Mouse (Mus musculus): ENCODE results near the gene Trip13. TPM values are rescaled to one million over a fixed set of nuclear protein-coding genes. Genes with fewer than 3 reads are reported as not detected.

The Trip13 gene
- polyA plus RNA-seq, 1 experiment from 2014 or later, result 11.5 TPM

- 68% methylated on average over 5 of the region's 5 CpGs for WGBS
- H3K36me3 ChIP-seq (ENCODE audit: control insufficient read depth, insufficient read depth, low read length), result no peaks in the 10 kb centered on the region
- no peaks in the 10 kb centered on the region for H3K9me3 ChIP-seq (ENCODE audit: control insufficient read depth, low read length)
- no peak overlapping the region for H3K9ac ChIP-seq (ENCODE audit: low read depth, low read length)
- H3K4me1 ChIP-seq (ENCODE audit: control insufficient read depth, insufficient read depth, low read depth, low read length), result no peaks in the 10 kb centered on the region
- peak; percentile 45; the same call in 1 of the 2 replicates for ATAC-seq
- H3K4me3 ChIP-seq (ENCODE audit: low read length), result no peak overlapping the region
- no peak overlapping the region for H3K4me2 ChIP-seq (ENCODE audit: low read length)
- no peaks in the 10 kb centered on the region for H3K27me3 ChIP-seq (replicated peaks; ENCODE audit: control insufficient read depth, insufficient read depth, low read length)
- H3K27ac ChIP-seq (ENCODE audit: low read depth, low read length), result no peak overlapping the region
Observed at GRCm38 (mm10) chr13:73907136-73907535, 30.4 kb downstream of the Trip13 start.

GRCm38 (mm10) chr13:73897561-73897960, 40.0 kb downstream of the Trip13 start:
- Histone ChIP-seq H3K4me3 (ENCODE audit: low read length) (no peak overlapping the region), H3K9ac (ENCODE audit: low read depth, low read length) (no peak overlapping the region), H3K27ac (ENCODE audit: low read depth, low read length) (no peak overlapping the region), H3K27me3 (replicated peaks; ENCODE audit: control insufficient read depth, insufficient read depth, low read length) (no peaks in the 10 kb centered on the region), H3K9me3 (ENCODE audit: control insufficient read depth, low read length) (no peaks in the 10 kb centered on the region), H3K4me2 (ENCODE audit: low read length) (no peak overlapping the region), H3K4me1 (ENCODE audit: control insufficient read depth, insufficient read depth, low read depth, low read length) (no peaks in the 10 kb centered on the region), H3K36me3 (ENCODE audit: control insufficient read depth, insufficient read depth, low read length) (no peaks in the 10 kb centered on the region)
- no peak for ATAC-seq
- WGBS, result 89% methylated on average over 3 of the region's 3 CpGs

- Histone ChIP-seq H3K36me3 (ENCODE audit: control insufficient read depth, insufficient read depth, low read length) (no peaks in the 10 kb centered on the region), H3K27ac (ENCODE audit: low read depth, low read length) (no peak overlapping the region), H3K9ac (ENCODE audit: low read depth, low read length) (no peak overlapping the region), H3K4me1 (ENCODE audit: control insufficient read depth, insufficient read depth, low read depth, low read length) (no peaks in the 10 kb centered on the region), H3K4me3 (ENCODE audit: low read length) (no peak overlapping the region), H3K27me3 (replicated peaks; ENCODE audit: control insufficient read depth, insufficient read depth, low read length) (no peaks in the 10 kb centered on the region), H3K4me2 (ENCODE audit: low read length) (no peak overlapping the region), H3K9me3 (ENCODE audit: control insufficient read depth, low read length) (no peaks in the 10 kb centered on the region)
- WGBS, result 64% methylated on average over 6 of the region's 6 CpGs
- ATAC-seq, result no peak
Observed at GRCm38 (mm10) chr13:73892493-73893178, 44.9 kb downstream of the Trip13 start.

GRCm38 (mm10) chr13:73887415-73887874, 50.1 kb downstream of the Trip13 start:
- H3K27ac ChIP-seq (ENCODE audit: low read depth, low read length), result no peak overlapping the region
- H3K9me3 ChIP-seq (ENCODE audit: control insufficient read depth, low read length), result no peaks in the 10 kb centered on the region
- no peaks in the 10 kb centered on the region for H3K4me1 ChIP-seq (ENCODE audit: control insufficient read depth, insufficient read depth, low read depth, low read length)
- H3K4me2 ChIP-seq (ENCODE audit: low read length), result no peak overlapping the region
- WGBS, result 57% methylated on average over 4 of the region's 4 CpGs
- no peak overlapping the region for H3K4me3 ChIP-seq (ENCODE audit: low read length)
- H3K9ac ChIP-seq (ENCODE audit: low read depth, low read length), result no peak overlapping the region
- H3K27me3 ChIP-seq (replicated peaks; ENCODE audit: control insufficient read depth, insufficient read depth, low read length), result no peaks in the 10 kb centered on the region
- no peak; the same call in 1 of the 2 replicates for ATAC-seq
- no peaks in the 10 kb centered on the region for H3K36me3 ChIP-seq (ENCODE audit: control insufficient read depth, insufficient read depth, low read length)

DNA sequence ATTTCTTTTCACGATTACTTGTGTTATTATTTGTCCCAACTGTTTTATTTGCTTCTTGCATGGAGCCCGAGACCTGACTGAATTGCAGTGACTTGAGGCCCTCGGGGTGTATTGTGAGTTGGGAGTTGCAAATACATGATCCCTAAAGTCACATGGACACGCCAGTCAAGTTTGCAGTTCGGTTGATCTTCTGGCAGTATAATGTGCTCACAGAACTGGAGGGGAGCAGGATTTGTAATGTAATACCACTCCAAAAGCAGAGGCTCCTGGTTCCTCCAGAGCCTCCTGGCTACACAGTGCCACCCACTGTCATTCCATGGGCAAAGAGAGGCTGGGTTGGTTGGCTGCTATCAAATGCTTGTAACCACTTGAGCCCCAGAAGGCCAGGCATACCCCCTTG, 51.0 kb downstream of the Trip13 start:
- Histone ChIP-seq H3K4me1 (ENCODE audit: control insufficient read depth, insufficient read depth, low read depth, low read length) (no peaks in the 10 kb centered on the region), H3K4me2 (ENCODE audit: low read length) (no peak overlapping the region), H3K9me3 (ENCODE audit: control insufficient read depth, low read length) (no peaks in the 10 kb centered on the region), H3K4me3 (ENCODE audit: low read length) (no peak overlapping the region), H3K27me3 (replicated peaks; ENCODE audit: control insufficient read depth, insufficient read depth, low read length) (no peaks in the 10 kb centered on the region), H3K36me3 (ENCODE audit: control insufficient read depth, insufficient read depth, low read length) (no peaks in the 10 kb centered on the region), H3K27ac (ENCODE audit: low read depth, low read length) (no peak overlapping the region), H3K9ac (ENCODE audit: low read depth, low read length) (no peak overlapping the region)
- WGBS, result 81% methylated on average over 5 of the region's 5 CpGs
- ATAC-seq, result no peak

- WGBS, result 70% methylated on average over 4 of the region's 4 CpGs
- Histone ChIP-seq H3K4me1 (ENCODE audit: control insufficient read depth, insufficient read depth, low read depth, low read length) (no peaks in the 10 kb centered on the region), H3K4me3 (ENCODE audit: low read length) (no peak overlapping the region), H3K27me3 (replicated peaks; ENCODE audit: control insufficient read depth, insufficient read depth, low read length) (no peaks in the 10 kb centered on the region), H3K4me2 (ENCODE audit: low read length) (no peak overlapping the region), H3K9me3 (ENCODE audit: control insufficient read depth, low read length) (no peaks in the 10 kb centered on the region), H3K9ac (ENCODE audit: low read depth, low read length) (no peak overlapping the region), H3K27ac (ENCODE audit: low read depth, low read length) (no peak overlapping the region), H3K36me3 (ENCODE audit: control insufficient read depth, insufficient read depth, low read length) (no peaks in the 10 kb centered on the region)
- ATAC-seq, result no peak
Observed at GRCm38 (mm10) chr13:73886066-73886465, 51.5 kb downstream of the Trip13 start.

DNA sequence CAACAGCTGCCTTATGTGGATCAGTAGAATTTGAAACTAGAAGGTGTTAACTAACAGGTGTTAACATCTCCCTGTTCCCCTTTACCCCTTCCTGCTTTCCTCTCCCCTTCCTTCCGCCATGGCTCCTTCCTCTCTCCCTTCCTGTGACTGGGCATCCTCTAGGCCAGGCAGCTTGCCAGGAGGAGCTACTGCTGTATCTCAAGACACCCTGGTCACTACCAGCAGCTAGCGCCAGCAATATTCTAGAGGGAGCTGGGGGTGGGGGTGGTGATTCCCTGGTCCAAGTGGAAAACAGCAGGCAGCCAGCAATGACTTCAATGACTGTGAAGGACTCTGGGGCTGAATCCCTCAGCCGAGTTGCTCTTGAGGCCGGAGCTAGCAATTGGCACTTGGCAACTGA, 51.9 kb downstream of the Trip13 start:
- Histone ChIP-seq H3K4me3 (ENCODE audit: low read length) (no peak overlapping the region), H3K36me3 (ENCODE audit: control insufficient read depth, insufficient read depth, low read length) (no peaks in the 10 kb centered on the region), H3K9ac (ENCODE audit: low read depth, low read length) (no peak overlapping the region), H3K4me2 (ENCODE audit: low read length) (no peak overlapping the region), H3K4me1 (ENCODE audit: control insufficient read depth, insufficient read depth, low read depth, low read length) (no peaks in the 10 kb centered on the region), H3K27me3 (replicated peaks; ENCODE audit: control insufficient read depth, insufficient read depth, low read length) (no peaks in the 10 kb centered on the region), H3K9me3 (ENCODE audit: control insufficient read depth, low read length) (no peaks in the 10 kb centered on the region), H3K27ac (ENCODE audit: low read depth, low read length) (no peak overlapping the region)
- no peak for ATAC-seq
- 64% methylated on average over 4 of the region's 4 CpGs for WGBS

DNA sequence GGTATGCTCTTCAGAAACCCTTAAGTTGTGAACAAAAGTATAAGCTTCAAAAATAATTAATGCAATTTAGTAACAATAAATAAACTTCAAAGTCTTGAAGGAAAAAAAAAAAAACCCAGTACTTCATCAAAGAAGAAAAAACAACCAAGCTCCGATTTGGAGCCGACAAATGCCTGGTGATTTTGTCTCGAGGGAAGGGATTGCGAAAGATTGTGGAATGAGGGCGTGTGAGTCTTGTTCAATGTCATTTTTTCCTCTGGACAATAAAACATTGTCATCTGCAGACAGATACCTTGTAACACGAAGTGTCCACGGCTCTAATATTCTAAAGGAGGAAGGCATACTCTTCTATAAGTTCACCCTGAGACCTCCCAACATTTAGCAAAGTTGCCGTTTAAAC, 56.2 kb downstream of the Trip13 start:
- WGBS, result 78% methylated on average over 8 of the region's 8 CpGs
- Histone ChIP-seq H3K4me3 (ENCODE audit: low read length) (no peak overlapping the region), H3K27me3 (replicated peaks; ENCODE audit: control insufficient read depth, insufficient read depth, low read length) (no peaks in the 10 kb centered on the region), H3K9ac (ENCODE audit: low read depth, low read length) (no peak overlapping the region), H3K36me3 (ENCODE audit: control insufficient read depth, insufficient read depth, low read length) (no peaks in the 10 kb centered on the region), H3K4me2 (ENCODE audit: low read length) (no peak overlapping the region), H3K27ac (ENCODE audit: low read depth, low read length) (no peak overlapping the region), H3K9me3 (ENCODE audit: control insufficient read depth, low read length) (peaks cover 3% of the 10 kb centered on the region), H3K4me1 (ENCODE audit: control insufficient read depth, insufficient read depth, low read depth, low read length) (no peaks in the 10 kb centered on the region)
- no peak for ATAC-seq

DNA sequence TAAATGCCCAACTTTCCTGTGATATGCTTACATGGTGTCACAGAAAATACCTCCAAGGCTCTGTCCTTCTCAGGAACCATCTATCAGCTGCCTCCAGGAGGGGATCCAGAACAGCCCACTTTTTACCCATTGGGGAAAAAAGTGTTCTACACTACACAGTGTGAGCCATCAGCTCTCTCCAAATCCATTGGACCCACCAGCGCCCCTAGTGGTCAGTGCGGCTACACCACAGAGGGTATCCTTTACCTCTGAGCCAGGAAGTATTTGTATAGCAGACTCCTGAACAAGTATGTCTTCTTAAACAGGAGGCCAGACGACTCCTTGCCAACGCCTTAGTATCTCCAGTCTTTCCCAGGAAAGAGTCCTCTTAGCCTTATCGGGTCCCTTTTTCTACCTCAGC, 57.8 kb downstream of the Trip13 start:
- H3K4me3 ChIP-seq (ENCODE audit: low read length), result no peak overlapping the region
- no peak overlapping the region for H3K9ac ChIP-seq (ENCODE audit: low read depth, low read length)
- ATAC-seq, result no peak
- no peak overlapping the region for H3K4me2 ChIP-seq (ENCODE audit: low read length)
- 84% methylated on average over 5 of the region's 5 CpGs for WGBS
- H3K9me3 ChIP-seq (ENCODE audit: control insufficient read depth, low read length), result peaks cover 3% of the 10 kb centered on the region
- no peaks in the 10 kb centered on the region for H3K36me3 ChIP-seq (ENCODE audit: control insufficient read depth, insufficient read depth, low read length)
- no peak overlapping the region for H3K27ac ChIP-seq (ENCODE audit: low read depth, low read length)
- H3K27me3 ChIP-seq (replicated peaks; ENCODE audit: control insufficient read depth, insufficient read depth, low read length), result no peaks in the 10 kb centered on the region
- H3K4me1 ChIP-seq (ENCODE audit: control insufficient read depth, insufficient read depth, low read depth, low read length), result no peaks in the 10 kb centered on the region

Measured in hindbrain, embryonic 16.5 days (tissue).